Mouse (Mus musculus) intestine, postnatal 0 days (tissue): ENCODE results near the gene Ntn1. TPM values are rescaled to one million over a fixed set of nuclear protein-coding genes. Genes with fewer than 3 reads are reported as not detected.

Source experiments
- ATAC-seq: fragments of 200-750 bp; cut with Nextera tagmentation; 2 replicates; pipeline ENCODE4 v1.8.0; 2017; ENCODE audit warnings: mild to moderate bottlenecking, moderate TSS enrichment, moderate library complexity
- H3K27ac ChIP-seq: fragments of 300-500 bp; sonication (generic); 2 replicates; pipeline ENCODE4 v1.5.1; 2014; ENCODE audit warnings: mild to moderate bottlenecking, low read depth, low read length, moderate library complexity
- H3K27me3 ChIP-seq: fragments of 300-500 bp; sonication (generic); replicated peaks from 2 replicates; pipeline ENCODE4 v1.6.1; 2014; ENCODE audit warnings: low read length, mixed read lengths; ENCODE audit not compliant: control insufficient read depth, insufficient read depth
- H3K36me3 ChIP-seq: fragments of 300-500 bp; sonication (generic); 2 replicates; pipeline ENCODE4 v1.6.1; 2014; ENCODE audit warnings: mild to moderate bottlenecking, moderate library complexity; ENCODE audit not compliant: control insufficient read depth, insufficient read depth
- H3K4me1 ChIP-seq: fragments of 300-500 bp; sonication (generic); replicated peaks from 2 replicates; pipeline ENCODE4 v1.6.1; 2014; ENCODE audit warnings: antibody characterized with exemption, low read length, mixed read lengths; ENCODE audit not compliant: control insufficient read depth, insufficient read depth
- H3K4me2 ChIP-seq: fragments of 300-500 bp; sonication (generic); replicated peaks from 2 replicates; pipeline ENCODE4 v1.6.1; 2014; ENCODE audit warnings: low read depth, mild to moderate bottlenecking, moderate library complexity
- H3K4me3 ChIP-seq: fragments of 300-500 bp; sonication (generic); 2 replicates; pipeline ENCODE4 v1.5.1; 2014; ENCODE audit warnings: low read depth, low read length
- H3K9ac ChIP-seq: fragments of 300-500 bp; sonication (generic); 2 replicates; pipeline ENCODE4 v1.6.1; 2014; ENCODE audit warnings: mild to moderate bottlenecking, low read depth, low read length
- H3K9me3 ChIP-seq: fragments of 300-500 bp; sonication (generic); 2 replicates; pipeline ENCODE4 v1.6.1; 2016; ENCODE audit warnings: mixed run types; ENCODE audit not compliant: control insufficient read depth
- CTCF ChIP-seq: sonication (generic); IDR thresholded peaks from 2 replicates; pipeline ENCODE4 v1.5.1; 2016; ENCODE audit warnings: low read depth, mild to moderate bottlenecking, control low read depth, antibody characterized with exemption, moderate library complexity
- WGBS: fragments of 180-500 bp; shearing (Covaris S2); extraction: QIAGEN DNeasy Blood & Tissue Kit; methylation state at CpG from one replicate; pipeline ENCODE4 v1.1.7; 2014; 5-methylcytosine and 5-hydroxymethylcytosine counted together
- polyA plus RNA-seq: library from polyadenylated mRNA; unstranded; fragments of >200 nt; fragmentation: Nextera tagmentation; extraction: Ambion mirVana; gene quantifications from 2 replicates; pipeline ENCODE4 v1.2.1, GENCODE M21; 2015

The Ntn1 gene
- polyA plus RNA-seq, 1 experiment from 2014 or later, result 8.8 TPM

- Histone ChIP-seq H3K36me3 (no peaks in the 10 kb centered on the region), H3K27me3 (no peaks in the 10 kb centered on the region), H3K4me3 (no peak overlapping the region), H3K27ac (no peak overlapping the region), H3K9me3 (no peaks in the 10 kb centered on the region), H3K4me1 (no peaks in the 10 kb centered on the region), H3K4me2 (no peak overlapping the region), H3K9ac (no peak overlapping the region)
- no peak for TF ChIP-seq CTCF
- ATAC-seq, result no peak
- 70% methylated on average over 19 of the region's 19 CpGs for WGBS
These were observed 129.7 kb downstream of the Ntn1 start for GRCm38 (mm10) chr11:68270730-68271467.

- no peak overlapping the region for H3K9ac ChIP-seq
- no peak overlapping the region for H3K4me3 ChIP-seq
- no peaks in the 10 kb centered on the region for H3K27me3 ChIP-seq
- no peak for ATAC-seq
- H3K9me3 ChIP-seq, result no peaks in the 10 kb centered on the region
- H3K36me3 ChIP-seq, result no peaks in the 10 kb centered on the region
- H3K4me1 ChIP-seq, result no peaks in the 10 kb centered on the region
- H3K27ac ChIP-seq, result no peak overlapping the region
- WGBS, result 80% methylated on average over 5 of the region's 5 CpGs
- no peak overlapping the region for H3K4me2 ChIP-seq
- no peak for TF ChIP-seq CTCF
These were observed 136.3 kb downstream of the Ntn1 start for GRCm38 (mm10) chr11:68264276-68264675.

GRCm38 (mm10) chr11:68263100-68263499 is 137.5 kb downstream of the Ntn1 start:
- Histone ChIP-seq H3K36me3 (no peaks in the 10 kb centered on the region), H3K27ac (no peak overlapping the region), H3K4me2 (no peak overlapping the region), H3K27me3 (no peaks in the 10 kb centered on the region), H3K4me3 (no peak overlapping the region), H3K9ac (no peak overlapping the region), H3K4me1 (no peaks in the 10 kb centered on the region), H3K9me3 (no peaks in the 10 kb centered on the region)
- 94% methylated on average over 5 of the region's 5 CpGs for WGBS
- no peak for TF ChIP-seq CTCF
- ATAC-seq, result no peak

- no peak for TF ChIP-seq CTCF
- H3K9ac ChIP-seq, result no peak overlapping the region
- ATAC-seq, result no peak
- no peaks in the 10 kb centered on the region for H3K9me3 ChIP-seq
- H3K4me3 ChIP-seq, result no peak overlapping the region
- no peak overlapping the region for H3K27ac ChIP-seq
- H3K27me3 ChIP-seq, result no peaks in the 10 kb centered on the region
- WGBS, result 48% methylated on average over 10 of the region's 10 CpGs
- no peaks in the 10 kb centered on the region for H3K36me3 ChIP-seq
- H3K4me1 ChIP-seq, result no peaks in the 10 kb centered on the region
- H3K4me2 ChIP-seq, result no peak overlapping the region
These were observed 139.3 kb downstream of the Ntn1 start for GRCm38 (mm10) chr11:68261162-68261892.

- H3K4me3 ChIP-seq, result no peak overlapping the region
- H3K9ac ChIP-seq, result no peak overlapping the region
- TF ChIP-seq CTCF, result 0 out of 2 replicates have a peak, but pooled peaks have one; percentile 15
- ATAC-seq, result no peak
- H3K36me3 ChIP-seq, result no peaks in the 10 kb centered on the region
- H3K27me3 ChIP-seq, result no peaks in the 10 kb centered on the region
- no peak overlapping the region for H3K4me2 ChIP-seq
- H3K27ac ChIP-seq, result no peak overlapping the region
- H3K9me3 ChIP-seq, result no peaks in the 10 kb centered on the region
- no peaks in the 10 kb centered on the region for H3K4me1 ChIP-seq
- WGBS, result 97% methylated on average over 6 of the region's 6 CpGs
These were observed 140.2 kb downstream of the Ntn1 start for GRCm38 (mm10) chr11:68260399-68260798.

GRCm38 (mm10) chr11:68258498-68258897 is 142.1 kb downstream of the Ntn1 start:
- no peak overlapping the region for H3K9ac ChIP-seq
- no peak overlapping the region for H3K4me3 ChIP-seq
- TF ChIP-seq CTCF, result no peak
- no peaks in the 10 kb centered on the region for H3K36me3 ChIP-seq
- no peaks in the 10 kb centered on the region for H3K9me3 ChIP-seq
- H3K27me3 ChIP-seq, result no peaks in the 10 kb centered on the region
- ATAC-seq, result no peak
- no peak overlapping the region for H3K4me2 ChIP-seq
- no peak overlapping the region for H3K27ac ChIP-seq
- WGBS, result 74% methylated on average over 4 of the region's 4 CpGs
- H3K4me1 ChIP-seq, result no peaks in the 10 kb centered on the region
